Mouse (Mus musculus): Measurements from ENCODE around the gene Unc5cl.
A peak's percentile ranks its signal among the peaks of the same experiment; 100 is the strongest.

Gene Unc5cl

DNA sequence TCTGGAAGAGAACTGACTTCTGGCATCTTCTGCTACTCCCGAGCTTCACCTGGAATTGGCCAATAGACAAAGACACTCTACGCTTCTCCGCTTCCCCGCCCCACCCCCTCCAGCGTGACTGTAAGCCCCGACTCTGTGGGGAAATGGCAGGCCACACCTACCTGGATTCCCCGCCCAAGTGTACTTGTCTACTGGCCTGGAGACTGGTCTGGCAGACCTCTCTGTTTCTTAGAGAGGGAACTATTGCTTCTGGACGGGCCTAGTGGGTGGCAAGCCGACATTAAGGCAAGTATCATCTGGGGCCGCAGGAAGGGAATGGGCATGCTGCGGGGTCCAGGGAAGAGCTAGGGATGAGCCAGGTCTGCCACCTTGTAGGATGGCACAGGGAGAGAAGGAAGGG lies at the start of gene Unc5cl:
Gene Unc5cl, plus strand, starts transcription at position 214 of the 400 bp plus-strand sequence.
- DNase-seq (ENCODE audit: low spot score), result peak; percentile 45

DNA sequence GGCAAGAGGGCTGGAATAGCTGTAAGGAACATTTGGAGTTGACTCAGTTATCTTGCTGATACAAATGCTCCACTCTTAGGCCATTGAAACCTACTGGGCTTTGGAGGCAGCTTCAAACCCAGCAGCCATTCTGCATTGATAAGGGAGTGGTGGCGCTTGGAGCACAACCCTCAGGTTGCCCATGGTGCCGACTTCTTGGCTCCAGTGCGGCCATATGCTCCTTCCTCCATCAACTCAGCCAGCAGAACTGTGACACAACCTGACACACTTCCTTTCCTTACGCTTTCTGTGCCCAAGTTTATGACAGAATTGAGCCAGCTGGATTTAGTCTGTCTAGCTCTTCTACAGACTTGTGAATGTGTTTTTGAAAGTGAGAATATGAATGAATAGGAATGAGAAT lies 47.5 kb upstream of the Unc5cl start:
- no peak for DNase-seq (ENCODE audit: low spot score)

- no peak for DNase-seq (ENCODE audit: low spot score)
Measured at GRCm38 (mm10) chr17:48407910-48408525, 46.7 kb upstream of the Unc5cl start.

DNA sequence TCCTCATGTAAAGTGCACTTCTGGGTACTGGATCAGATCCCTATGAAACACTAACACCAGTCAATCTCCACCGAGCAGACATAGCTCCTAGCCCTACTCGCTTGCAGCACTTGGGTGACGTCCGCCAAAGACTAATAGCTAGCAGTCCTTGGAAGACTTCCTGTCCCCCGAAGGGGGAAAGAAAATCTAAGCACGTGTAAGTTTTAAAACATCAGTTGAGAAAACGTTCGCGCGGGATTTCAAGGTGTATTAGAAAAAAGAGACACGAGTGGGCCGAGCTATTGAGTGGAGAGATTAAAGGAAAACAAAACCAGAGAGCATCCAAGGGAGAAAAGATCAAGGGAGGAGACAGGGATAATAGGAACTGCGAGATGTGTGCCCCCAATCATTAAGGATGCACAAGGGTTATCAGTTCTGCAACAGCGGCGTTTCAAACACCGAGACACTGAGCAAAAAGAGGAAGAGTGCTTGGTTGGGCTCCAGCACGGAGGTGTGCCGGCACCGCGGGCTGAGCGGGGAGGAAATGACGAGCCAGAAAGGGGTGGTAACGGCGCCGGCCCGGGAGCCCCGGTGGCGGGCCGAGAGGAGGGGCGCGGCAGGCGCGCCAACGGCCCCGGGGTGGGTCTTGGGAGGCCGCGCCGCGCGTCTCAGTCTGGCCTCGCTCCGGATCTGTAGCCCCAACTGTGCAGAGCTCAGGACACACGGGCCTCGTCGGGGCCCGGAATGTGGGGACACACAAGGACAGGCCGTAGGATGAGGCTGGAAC lies 46.0 kb upstream of the Unc5cl start:
- DNase-seq (ENCODE audit: low spot score), result peak; percentile 73

DNA sequence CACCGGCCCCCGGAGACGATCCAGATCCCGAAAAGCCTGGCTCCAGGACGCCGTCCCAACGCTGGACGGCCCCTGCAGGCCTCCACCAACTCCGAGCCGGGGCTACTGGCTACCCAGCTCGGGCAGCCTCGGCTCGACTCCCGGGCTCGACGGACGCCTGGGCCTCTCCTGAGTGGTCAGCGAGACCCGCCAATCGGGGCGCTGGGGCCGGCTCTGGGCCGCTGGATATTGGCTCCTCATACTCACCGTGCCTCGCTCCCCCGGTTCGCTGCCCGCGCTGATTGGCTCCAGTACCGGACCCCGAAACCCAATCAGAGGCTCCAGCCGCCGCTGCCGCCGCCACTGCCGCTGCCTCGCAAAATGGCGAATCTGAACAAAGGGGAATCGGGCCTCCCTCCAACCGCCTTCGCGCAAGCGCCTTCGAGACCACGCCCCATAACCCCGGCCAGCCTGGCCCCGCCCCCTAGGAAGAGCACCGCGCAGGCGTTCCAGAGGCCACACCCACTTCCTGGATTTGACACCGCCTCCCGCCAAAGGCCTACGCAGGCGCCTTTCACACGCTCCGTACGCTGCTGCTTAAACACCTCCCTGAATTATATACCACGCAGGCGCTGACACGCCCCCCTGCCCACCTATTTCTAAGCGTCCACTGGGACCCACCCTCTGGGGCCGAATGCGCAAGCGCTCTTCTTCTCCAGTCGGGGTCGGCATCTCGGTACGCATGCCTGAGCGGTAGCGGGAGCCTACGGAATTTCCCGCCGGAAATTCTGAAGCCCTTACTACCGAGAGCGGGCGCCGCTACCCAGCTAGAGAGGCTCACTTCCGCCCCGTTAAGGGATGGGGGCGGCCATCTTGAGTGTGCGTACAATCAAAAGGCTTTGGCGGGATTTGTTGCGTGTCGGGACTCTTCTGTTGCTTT lies 45.1 kb upstream of the Unc5cl start, which contains the start of the genes Nfya and Oard1:
Gene Nfya, minus strand, starts transcription at position 527 of the 919 bp plus-strand sequence.
Gene Oard1, plus strand, starts transcription at position 635 of the 919 bp plus-strand sequence.
- peak; percentile 99 for DNase-seq (ENCODE audit: low spot score)

DNA sequence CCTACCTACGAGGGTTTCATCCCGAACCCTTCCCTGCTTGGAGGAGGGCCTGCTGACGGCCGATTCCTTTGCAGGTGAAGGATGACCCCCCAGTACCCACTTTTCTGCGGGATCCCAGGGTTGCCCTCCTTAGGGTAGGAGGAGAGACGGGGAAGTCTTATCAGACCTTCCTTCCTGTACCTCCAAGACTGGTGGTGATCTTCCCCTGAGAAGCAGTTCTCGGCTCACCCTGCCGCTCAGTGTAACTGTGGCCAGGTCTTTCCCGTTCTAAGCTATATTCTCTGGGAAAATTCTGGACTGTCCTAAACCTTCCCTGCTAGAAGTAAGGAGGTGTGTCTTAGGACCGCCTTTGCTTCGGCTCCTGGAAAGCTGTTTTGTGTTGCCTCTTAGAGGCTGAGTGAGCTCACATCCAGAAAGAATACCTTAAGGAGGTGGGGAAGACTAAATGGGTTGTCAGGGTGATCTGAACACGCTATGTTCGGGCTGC lies 44.4 kb upstream of the Unc5cl start:
- no peak for DNase-seq (ENCODE audit: low spot score)

- DNase-seq (ENCODE audit: low spot score), result no peak
Measured at GRCm38 (mm10) chr17:48411241-48411640, 43.5 kb upstream of the Unc5cl start.

DNA sequence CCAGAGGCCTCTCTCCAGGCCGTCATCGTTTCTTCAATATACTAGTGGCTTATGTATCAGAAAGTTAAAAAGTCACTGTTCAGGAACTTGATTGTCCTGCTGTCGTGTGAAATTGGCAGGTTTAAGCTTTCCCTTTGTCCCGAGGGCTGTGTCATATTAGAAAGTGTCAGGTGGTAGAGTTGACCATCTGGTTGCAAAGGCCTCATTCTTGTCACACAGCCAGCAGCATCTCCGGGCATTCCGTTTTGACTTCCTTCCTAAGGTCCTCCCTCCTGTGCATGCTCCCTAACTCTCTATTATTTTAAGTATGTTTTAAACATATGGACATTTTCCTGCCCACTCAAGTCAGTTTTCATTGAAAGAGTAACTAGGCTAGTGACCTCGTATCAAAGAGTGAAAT lies 38.7 kb upstream of the Unc5cl start:
- no peak for DNase-seq (ENCODE audit: low spot score)

DNA sequence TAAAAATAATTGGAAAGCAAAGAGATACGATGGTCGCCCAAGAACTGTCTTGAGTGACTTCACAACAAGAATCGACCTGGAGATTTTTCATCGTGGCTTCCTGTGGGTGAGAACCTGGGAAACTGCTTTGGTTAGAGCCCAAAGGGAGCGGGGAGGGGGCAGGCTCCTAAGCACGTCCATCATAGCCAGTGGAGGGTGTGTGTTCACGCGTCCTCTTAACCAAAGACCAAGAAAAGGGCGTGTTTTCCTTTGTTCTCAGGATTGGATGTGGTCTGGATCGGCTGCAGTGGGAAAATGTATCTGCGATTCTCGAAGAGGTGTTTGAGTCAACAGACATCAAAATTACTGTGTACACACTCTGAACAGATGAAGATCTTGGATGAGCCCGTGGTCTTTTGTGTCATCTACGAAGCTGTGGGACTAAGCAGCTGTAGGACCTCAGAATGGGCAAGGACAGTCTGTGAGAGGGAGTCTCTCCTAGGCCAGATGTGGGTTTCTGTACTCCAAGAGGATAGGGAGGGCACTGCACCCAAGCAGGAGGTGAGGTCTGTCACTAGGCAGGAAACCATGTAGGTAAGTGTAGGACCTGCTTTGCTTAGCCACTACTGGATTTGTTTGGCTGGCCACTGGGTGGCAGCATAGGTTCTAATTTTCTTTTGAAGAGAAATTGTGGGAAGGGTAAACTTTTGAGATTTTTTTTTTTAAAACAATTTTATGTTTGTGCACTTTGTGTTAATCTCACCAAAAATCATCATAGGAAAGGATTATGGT lies 38.1 kb upstream of the Unc5cl start:
- DNase-seq (ENCODE audit: low spot score), result peak; percentile 42

DNA sequence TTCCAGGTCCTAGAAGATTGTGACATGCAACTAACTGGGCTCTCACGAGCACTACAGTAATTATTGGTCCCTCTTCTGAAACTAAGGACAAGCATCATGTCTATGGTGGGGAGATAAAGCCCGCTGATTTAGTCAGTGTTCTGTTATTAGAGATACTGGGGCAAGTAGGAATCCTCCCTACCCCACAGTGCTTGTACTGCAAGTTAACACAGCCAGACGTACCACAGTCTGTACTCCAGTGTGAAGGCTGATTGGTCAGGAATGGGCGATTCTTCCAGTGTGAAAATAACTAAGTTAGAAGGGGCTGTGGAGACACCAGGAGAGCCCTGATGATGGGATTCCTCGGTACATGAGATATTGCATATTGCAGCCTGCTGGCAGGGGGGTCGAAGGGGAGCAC lies 37.2 kb upstream of the Unc5cl start:
- DNase-seq (ENCODE audit: low spot score), result no peak

DNA sequence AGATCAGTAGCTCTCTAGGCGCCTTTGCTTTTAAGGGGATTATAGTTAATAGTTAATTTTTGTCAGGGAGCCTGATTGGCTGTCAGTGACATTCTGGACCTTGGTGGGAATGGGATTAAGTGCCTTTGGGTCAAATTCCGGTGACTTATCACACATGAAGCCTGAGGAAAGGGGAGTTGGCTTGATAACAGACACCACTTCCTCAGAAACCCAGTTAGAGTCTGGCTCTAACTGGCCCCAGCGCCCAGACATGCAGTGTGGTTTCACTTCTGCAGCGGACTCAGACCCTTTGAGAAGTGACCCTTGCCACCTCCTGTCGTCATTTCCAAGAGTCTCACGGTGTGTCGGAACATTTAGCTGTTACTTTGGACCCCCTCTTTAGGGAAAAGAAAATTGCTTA lies 36.5 kb upstream of the Unc5cl start:
- no peak for DNase-seq (ENCODE audit: low spot score)

GRCm38 (mm10) chr17:48418781-48419180 lies 35.9 kb upstream of the Unc5cl start:
- no peak for DNase-seq (ENCODE audit: low spot score)

GRCm38 (mm10) chr17:48419571-48419970 lies 35.1 kb upstream of the Unc5cl start:
- no peak for DNase-seq (ENCODE audit: low spot score)

DNA sequence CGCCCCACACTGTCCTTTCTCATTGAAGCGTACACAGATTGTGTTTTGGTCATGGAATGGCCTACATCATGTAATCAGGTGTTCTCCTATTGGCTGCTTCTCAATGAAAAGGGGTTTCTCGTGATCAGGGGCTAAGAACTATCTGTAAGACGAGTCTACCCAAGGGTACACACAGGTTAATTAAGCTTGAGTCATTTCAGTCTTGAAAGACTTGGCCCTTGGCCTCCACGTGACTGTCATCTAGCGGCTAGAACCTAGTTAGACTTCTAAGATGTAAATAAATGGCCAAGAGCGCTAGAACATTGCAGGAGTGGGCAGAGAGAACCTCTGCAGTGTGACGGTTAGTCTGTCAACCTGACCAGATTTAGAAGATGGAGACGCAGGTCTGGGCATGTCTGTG lies 30.5 kb upstream of the Unc5cl start:
- DNase-seq (ENCODE audit: low spot score), result no peak

DNA sequence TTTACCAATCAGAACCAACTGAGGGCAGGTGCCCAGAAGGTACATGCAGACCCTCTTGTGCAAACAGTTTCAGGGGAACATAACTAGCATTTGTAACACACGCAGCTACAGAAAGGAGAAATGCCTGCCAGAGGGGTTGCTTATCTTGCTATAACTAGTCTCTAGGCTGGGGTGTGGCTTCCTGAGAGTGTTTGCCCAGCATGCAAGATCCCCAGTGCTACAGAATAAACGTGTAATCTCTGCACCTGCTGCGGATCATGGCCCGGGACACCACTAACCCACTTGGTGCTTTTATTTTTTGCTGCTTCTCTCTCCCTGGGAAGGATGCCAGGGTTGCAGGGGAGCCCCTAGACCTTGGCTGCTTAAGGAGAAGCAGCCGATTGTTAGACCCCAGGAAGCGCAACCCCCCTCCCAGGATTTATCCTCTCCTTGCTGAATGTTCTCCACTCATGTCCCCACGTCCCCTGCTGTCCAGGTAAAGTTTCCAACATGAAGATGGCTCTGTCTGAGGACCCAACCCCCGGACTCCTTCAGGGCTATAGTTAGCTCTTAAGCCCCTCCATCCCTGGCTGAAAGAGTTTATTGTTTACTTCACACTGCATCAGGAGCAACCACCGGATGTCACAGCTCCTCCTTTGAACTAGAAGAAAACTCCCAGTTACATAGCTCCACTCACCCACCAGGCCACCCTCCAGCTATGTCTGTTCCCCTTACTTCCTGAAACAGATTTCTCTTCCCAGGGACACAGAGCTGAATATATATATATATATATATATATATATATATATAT lies 28.7 kb upstream of the Unc5cl start:
- no peak for DNase-seq (ENCODE audit: low spot score)

GRCm38 (mm10) chr17:48426991-48427750 lies 27.5 kb upstream of the Unc5cl start:
- DNase-seq (ENCODE audit: low spot score), result no peak

- DNase-seq (ENCODE audit: low spot score), result no peak
Measured at GRCm38 (mm10) chr17:48427852-48428530, 26.7 kb upstream of the Unc5cl start.

DNA sequence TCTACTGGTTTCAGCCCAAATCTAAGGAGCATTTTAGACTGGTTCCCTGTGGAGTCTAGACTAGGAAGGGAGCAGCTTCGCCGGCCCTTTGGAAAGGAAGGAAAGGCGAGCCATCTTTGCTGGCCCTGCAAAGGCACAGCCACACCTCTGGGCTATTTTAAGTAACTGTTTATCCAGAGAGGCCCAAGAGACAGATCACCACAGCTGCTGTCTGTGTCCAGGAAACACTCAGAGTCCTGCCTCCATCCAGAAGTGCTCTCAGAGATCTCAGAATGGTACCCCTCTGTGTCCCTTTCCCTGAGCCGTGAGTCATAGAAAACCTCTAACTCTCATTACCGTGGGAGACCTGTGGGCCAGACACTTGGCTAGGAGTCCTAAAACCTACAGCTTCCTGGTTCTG lies 24.3 kb upstream of the Unc5cl start:
- DNase-seq (ENCODE audit: low spot score), result no peak

DNA sequence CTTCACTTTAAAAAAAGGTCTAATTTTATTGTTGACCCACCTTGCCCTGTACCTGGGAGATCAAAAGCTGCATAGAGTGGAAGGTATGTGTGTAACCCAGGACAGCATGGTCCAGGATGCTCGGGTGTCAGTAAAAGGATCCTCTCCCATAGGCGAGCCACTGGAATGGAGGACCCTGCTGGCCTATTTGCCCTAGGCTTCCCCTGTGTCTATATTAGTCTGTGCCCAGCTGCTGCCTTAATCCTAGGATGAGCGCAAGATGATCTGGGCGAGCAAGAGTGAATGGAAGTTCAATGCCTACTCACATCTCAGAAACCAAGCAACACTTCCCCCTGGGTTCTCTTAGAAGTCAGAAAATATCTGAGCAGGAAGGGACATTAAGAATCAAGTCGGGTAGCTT lies 23.6 kb upstream of the Unc5cl start:
- DNase-seq (ENCODE audit: low spot score), result no peak
